Mouse (Mus musculus) megakaryocyte, embryonic 14.5 days (primary cell): ENCODE measurements at regions not wholly inside any gene's neighbourhood (a gene's known extent, or its start where the extent isn't known, plus 50 kb on each side); places are given as distances from the start of the nearest gene placed in this dataset.

Source experiments
- FLI1 ChIP-seq: IDR thresholded peaks from 2 replicates; pipeline ENCODE4 v1.6.1; 2012; ENCODE audit warnings: low read length, inconsistent platforms, mixed read lengths
- GATA1 ChIP-seq: IDR thresholded peaks from 3 replicates; pipeline ENCODE4 v1.6.1; 2012; ENCODE audit warnings: mixed read lengths, low read length, inconsistent platforms, borderline replicate concordance

- TF ChIP-seq GATA1 (no peak), FLI1 (no peak)
Measured at GRCm38 (mm10) chr10:96924722-96925121, 307.9 kb downstream of the Btg1 start.
